Mouse (Mus musculus): Measurements from ENCODE around the gene Runx1. TPM values are rescaled to one million over a fixed set of nuclear protein-coding genes. Genes with fewer than 3 reads are reported as not detected.
A peak's percentile ranks its signal among the peaks of the same experiment; 100 is the strongest.

Runx1 gene
- total RNA-seq, 1 experiment from 2014 or later = 92.4 TPM

DNA sequence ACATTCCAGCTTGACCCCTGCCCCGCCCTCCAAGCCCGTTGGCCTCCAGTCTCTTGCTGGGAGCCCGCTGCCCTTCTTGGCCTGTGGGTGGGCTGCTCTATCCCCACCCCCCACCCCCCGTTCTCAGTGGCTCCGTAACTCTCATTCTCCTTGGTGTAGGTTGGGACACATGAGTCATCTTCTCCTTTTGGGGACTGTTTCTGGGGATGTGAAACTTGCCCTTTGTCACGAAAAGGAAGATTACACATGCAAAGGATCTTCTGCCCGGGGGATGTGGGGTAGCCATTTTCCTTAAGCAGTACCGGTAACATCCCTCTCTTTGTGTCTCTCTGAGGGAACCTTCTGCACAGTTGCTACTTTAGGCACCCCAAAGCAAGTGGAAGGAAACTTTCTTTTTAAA, 150.3 kb downstream of the Runx1 start:
- ATAC-seq (replicated peaks; ENCODE audit: low read depth, poor library complexity, severe bottlenecking) = peak; percentile 42

- no peak for ATAC-seq (replicated peaks; ENCODE audit: low read depth, poor library complexity, severe bottlenecking)
Measured at GRCm38 (mm10) chr16:92674916-92675450, 151.0 kb downstream of the Runx1 start.

DNA sequence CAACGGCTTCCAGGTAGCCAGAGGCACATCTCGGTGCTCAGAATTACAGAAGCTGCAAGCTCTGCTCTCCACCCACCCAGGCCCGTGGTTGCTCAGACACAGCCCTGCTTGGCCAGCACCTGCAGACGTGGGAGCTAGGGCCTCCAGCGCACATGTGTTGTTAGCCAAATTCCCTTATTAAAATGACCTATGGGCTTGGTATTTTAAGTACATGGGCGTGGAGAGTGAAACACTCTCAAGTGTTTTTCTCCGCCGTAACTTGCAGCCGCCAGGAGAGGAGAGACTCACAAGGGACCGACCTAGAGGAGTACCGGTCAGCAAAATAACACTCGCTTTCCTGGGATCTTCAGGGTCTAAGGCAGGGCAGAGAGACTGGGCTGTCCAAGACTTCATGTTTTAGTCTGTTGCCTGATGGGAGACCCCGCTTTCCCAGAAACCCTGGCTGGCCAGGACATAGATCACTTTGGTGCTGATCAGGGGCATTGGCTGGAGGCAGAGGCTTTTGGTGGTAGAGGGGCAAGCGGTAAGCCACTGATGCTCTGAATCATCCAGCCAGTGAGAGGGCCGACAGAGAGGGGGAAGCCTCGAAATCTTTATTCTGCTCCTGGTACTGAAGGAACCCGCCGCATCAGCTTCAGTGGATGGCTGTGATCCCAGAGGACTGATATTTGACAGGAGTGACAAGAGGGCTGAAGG, 151.7 kb downstream of the Runx1 start:
- ATAC-seq (replicated peaks; ENCODE audit: low read depth, poor library complexity, severe bottlenecking) = no peak

- no peak for ATAC-seq (replicated peaks; ENCODE audit: low read depth, poor library complexity, severe bottlenecking)
Measured at GRCm38 (mm10) chr16:92668807-92669206, 157.1 kb downstream of the Runx1 start.

DNA sequence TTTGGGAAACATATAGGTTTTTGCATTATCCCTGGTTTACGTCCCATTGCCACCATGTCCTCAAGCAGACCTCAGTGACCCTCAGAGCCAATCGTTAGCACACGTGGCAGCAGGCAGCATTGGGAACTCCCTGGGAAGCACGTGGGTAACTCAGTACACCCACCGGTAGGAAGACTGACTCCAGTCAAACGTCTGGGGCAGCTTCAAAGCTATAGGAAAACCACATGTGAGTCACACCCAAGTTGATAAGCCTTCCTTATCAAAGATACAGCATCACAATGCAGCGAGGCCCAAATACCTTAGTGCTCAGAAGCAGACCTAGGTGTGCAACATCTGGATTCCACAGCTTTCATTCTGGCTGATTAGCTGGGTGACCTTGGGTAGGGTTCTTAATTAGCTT, 164.2 kb downstream of the Runx1 start:
- no peak for ATAC-seq (replicated peaks; ENCODE audit: low read depth, poor library complexity, severe bottlenecking)

GRCm38 (mm10) chr16:92656750-92657149, 169.2 kb downstream of the Runx1 start:
- ATAC-seq (replicated peaks; ENCODE audit: low read depth, poor library complexity, severe bottlenecking) = no peak

GRCm38 (mm10) chr16:92654294-92654950, 171.5 kb downstream of the Runx1 start:
- no peak; the same call in 1 of the 2 replicates for ATAC-seq (replicated peaks; ENCODE audit: low read depth, poor library complexity, severe bottlenecking)

DNA sequence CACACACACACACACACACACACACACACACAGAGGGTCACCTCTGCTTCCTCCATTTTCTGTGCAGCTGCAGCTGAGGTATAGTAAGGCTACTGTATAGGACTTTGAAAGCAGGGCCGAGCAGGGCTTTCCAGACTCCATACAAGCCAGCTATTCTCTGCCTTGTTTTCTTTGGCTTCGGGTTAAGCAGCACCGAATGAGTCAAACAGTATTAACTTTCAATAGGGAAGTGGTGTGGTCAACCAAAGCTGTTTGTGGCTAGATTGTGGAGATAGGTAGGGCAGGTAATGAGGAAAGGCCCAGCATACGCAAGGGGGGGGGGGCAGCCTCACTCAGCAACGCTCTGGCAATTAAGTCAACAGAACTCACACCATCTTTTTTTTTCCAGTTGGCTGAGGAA, 172.1 kb downstream of the Runx1 start:
- 0 out of 2 replicates have a peak, but pooled peaks have one; percentile 33 for ATAC-seq (replicated peaks; ENCODE audit: low read depth, poor library complexity, severe bottlenecking)

GRCm38 (mm10) chr16:92651256-92651655, 174.7 kb downstream of the Runx1 start:
- no peak for ATAC-seq (replicated peaks; ENCODE audit: low read depth, poor library complexity, severe bottlenecking)

GRCm38 (mm10) chr16:92646153-92646552, 179.8 kb downstream of the Runx1 start:
- ATAC-seq (replicated peaks; ENCODE audit: low read depth, poor library complexity, severe bottlenecking) = no peak

GRCm38 (mm10) chr16:92645423-92646115, 180.4 kb downstream of the Runx1 start:
- no peak for ATAC-seq (replicated peaks; ENCODE audit: low read depth, poor library complexity, severe bottlenecking)

- ATAC-seq (replicated peaks; ENCODE audit: low read depth, poor library complexity, severe bottlenecking) = peak; percentile 58
Measured at GRCm38 (mm10) chr16:92644718-92645422, 181.1 kb downstream of the Runx1 start.

GRCm38 (mm10) chr16:92644315-92644714, 181.6 kb downstream of the Runx1 start:
- ATAC-seq (replicated peaks; ENCODE audit: low read depth, poor library complexity, severe bottlenecking) = no peak; the same call in 1 of the 2 replicates

GRCm38 (mm10) chr16:92642283-92642682, 183.7 kb downstream of the Runx1 start:
- no peak for ATAC-seq (replicated peaks; ENCODE audit: low read depth, poor library complexity, severe bottlenecking)

DNA sequence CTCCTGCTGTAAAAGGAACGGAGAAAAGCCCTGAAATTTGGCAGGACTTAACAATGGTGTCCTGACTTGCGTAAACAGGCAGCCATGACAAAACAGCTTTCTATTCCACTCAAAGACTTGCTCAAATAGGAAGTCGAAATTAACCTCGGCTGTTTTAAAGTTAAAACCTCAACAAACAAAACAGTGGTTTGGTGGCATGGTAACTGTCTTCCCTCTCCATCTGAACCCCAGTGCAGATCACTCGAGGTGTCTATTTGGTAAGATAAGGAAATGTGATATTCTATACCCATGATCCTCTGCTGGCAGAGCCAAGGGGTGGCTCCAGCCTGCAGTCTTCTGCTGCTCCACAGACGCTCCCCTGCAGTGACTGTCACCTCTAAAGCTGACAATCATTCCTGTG, 184.9 kb downstream of the Runx1 start:
- peak; percentile 40 for ATAC-seq (replicated peaks; ENCODE audit: low read depth, poor library complexity, severe bottlenecking)

DNA sequence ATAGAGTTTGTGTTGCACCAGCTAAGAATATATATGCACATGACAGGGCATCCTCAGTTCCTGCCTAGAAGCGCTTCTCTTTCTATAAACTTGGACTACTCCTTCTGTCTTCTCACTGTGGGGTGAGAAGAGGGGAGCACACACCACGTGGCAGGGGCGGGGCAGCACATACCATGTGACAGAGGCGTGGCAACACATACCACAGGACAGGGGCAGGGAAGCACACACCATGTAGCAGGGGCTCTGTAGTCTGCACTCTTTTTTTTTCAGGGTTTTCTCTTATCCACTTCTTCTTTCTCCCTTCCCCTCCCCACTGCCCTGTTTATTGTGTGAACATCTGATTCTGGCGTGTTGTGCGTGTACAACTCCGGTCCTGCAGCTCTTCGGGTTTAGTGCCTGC, 186.9 kb downstream of the Runx1 start:
- ATAC-seq (replicated peaks; ENCODE audit: low read depth, poor library complexity, severe bottlenecking) = peak; percentile 69

DNA sequence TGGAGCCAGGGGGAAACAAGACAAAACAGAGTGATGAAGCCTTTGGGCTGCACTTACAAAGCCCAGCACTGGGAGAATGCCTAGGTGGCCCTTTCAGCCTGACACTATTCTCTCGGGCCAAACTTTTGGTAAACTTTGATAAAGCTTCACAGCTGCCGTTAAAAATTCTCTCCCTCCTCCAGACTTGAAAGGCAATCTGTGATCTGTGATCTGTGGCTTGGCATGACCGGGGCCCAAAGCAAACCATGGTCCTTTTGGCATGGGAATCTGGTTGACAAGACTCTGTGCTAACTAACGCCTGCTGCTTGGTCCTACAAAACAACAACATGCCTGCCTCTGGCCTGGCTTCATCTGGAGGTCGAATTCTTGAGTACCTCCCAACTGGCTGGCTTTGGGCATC, 188.9 kb downstream of the Runx1 start:
- no peak for ATAC-seq (replicated peaks; ENCODE audit: low read depth, poor library complexity, severe bottlenecking)

GRCm38 (mm10) chr16:92632115-92632763, 193.7 kb downstream of the Runx1 start:
- no peak for ATAC-seq (replicated peaks; ENCODE audit: low read depth, poor library complexity, severe bottlenecking)

DNA sequence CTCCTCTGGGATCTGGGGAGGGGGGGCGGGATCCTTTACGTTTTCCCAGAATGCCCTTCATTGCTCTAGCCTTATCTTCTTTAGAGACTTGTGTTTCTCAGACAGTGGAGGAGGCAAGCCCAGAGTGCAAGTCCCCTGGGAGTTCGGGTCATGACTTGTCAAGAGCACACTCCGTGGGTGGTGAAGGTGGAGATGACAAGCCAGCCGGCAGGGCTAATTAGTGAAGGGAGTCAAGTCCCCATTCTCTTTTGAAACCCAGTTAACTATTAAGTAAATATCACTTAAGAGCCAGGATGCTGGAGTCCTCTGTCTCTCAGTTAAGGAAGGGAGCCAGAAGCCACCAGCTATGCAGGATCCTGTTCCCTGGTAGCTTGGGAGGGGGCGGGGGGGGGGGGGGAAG, 194.3 kb downstream of the Runx1 start:
- no peak for ATAC-seq (replicated peaks; ENCODE audit: low read depth, poor library complexity, severe bottlenecking)

- ATAC-seq (replicated peaks; ENCODE audit: low read depth, poor library complexity, severe bottlenecking) = no peak
Measured at GRCm38 (mm10) chr16:92630950-92631349, 195.0 kb downstream of the Runx1 start.
